Mouse (Mus musculus) gastrocnemius, postnatal 25 days (tissue): Measurements from ENCODE around the gene Klk11. TPM values are rescaled to one million over a fixed set of nuclear protein-coding genes. Genes with fewer than 3 reads are reported as not detected.
A peak's percentile ranks its signal among the peaks of the same experiment; 100 is the strongest.

Experiments
- DNase-seq: peaks from one replicate; pipeline ENCODE4 v3.0.0; 2022
- long read RNA-seq, 2 experiments: library from polyadenylated mRNA; stranded (forward); transcript quantifications; one replicate each; pipeline ENCODE4 v2.0.0; 2021
- total RNA-seq, 2 experiments: library from RNA; stranded (reverse); gene quantifications; 1 replicate in 1 of 2; 2 replicates in 1 of 2; pipeline ENCODE4 v1.2.3; 2021

The Klk11 gene
- total RNA-seq: not detected
- long read RNA-seq, experiment 1: 0 reads
- long read RNA-seq, experiment 2: 0 reads

- DNase-seq: no peak
These were observed at the start of gene Klk11 for GRCm38 (mm10) chr7:43774364-43774763. Klk11 (plus strand) TSS chr7:43774604.

- no peak for DNase-seq
These were observed 26.6 kb upstream of the Klk11 start for GRCm38 (mm10) chr7:43747788-43748187.

GRCm38 (mm10) chr7:43752806-43753205, 21.6 kb upstream of the Klk11 start:
- no peak for DNase-seq

- DNase-seq: no peak
These were observed 7.9 kb upstream of the Klk11 start for GRCm38 (mm10) chr7:43766484-43766883.

GRCm38 (mm10) chr7:43768597-43768996, 5.8 kb upstream of the Klk11 start, which contains the start of gene Klk12:
Klk12 (plus strand) TSS chr7:43768897.
- DNase-seq: no peak

- DNase-seq: no peak
These were observed 4.8 kb upstream of the Klk11 start for GRCm38 (mm10) chr7:43769636-43770035.

- DNase-seq: no peak
These were observed 3.7 kb upstream of the Klk11 start for GRCm38 (mm10) chr7:43770701-43771100.

GRCm38 (mm10) chr7:43771916-43772315, 2.5 kb upstream of the Klk11 start:
- no peak for DNase-seq

- no peak for DNase-seq
These were observed 1.5 kb upstream of the Klk11 start for GRCm38 (mm10) chr7:43772901-43773300.

GRCm38 (mm10) chr7:43774802-43775201, 398 bp downstream of the Klk11 start:
- DNase-seq: no peak

- no peak for DNase-seq
These were observed 1.1 kb downstream of the Klk11 start for GRCm38 (mm10) chr7:43775311-43776057.

GRCm38 (mm10) chr7:43776506-43776905, 2.1 kb downstream of the Klk11 start:
- DNase-seq: no peak

- no peak for DNase-seq
These were observed 3.0 kb downstream of the Klk11 start for GRCm38 (mm10) chr7:43777423-43777822.

- no peak for DNase-seq
These were observed 4.0 kb downstream of the Klk11 start for GRCm38 (mm10) chr7:43778176-43778970.

GRCm38 (mm10) chr7:43780241-43780640, 5.8 kb downstream of the Klk11 start:
- DNase-seq: no peak

- DNase-seq: no peak
These were observed 6.3 kb downstream of the Klk11 start, which contains the start of gene Klk10 for GRCm38 (mm10) chr7:43780746-43781145. Klk10 (plus strand) TSS chr7:43781035.

GRCm38 (mm10) chr7:43781541-43781940, 7.1 kb downstream of the Klk11 start:
- no peak for DNase-seq

- DNase-seq: peak; percentile 40
These were observed 8.2 kb downstream of the Klk11 start for GRCm38 (mm10) chr7:43782275-43783265.

- no peak for DNase-seq
These were observed 10.9 kb downstream of the Klk11 start for GRCm38 (mm10) chr7:43785286-43785685.

- no peak for DNase-seq
These were observed 13.7 kb downstream of the Klk11 start for GRCm38 (mm10) chr7:43788096-43788495.

GRCm38 (mm10) chr7:43789295-43789694, 14.9 kb downstream of the Klk11 start:
- DNase-seq: no peak

GRCm38 (mm10) chr7:43791591-43791990, 17.2 kb downstream of the Klk11 start, which contains the start of gene Klk9:
Klk9 (plus strand) TSS chr7:43791891.
- no peak for DNase-seq
